ENCODE assay signal across 9 mouse cellular contexts in genomic region chr11:77372196-77372904, GRCm38 (mm10).
DNase-seq lines count a peak whose midpoint lies in the region; ATAC-seq and TF ChIP-seq lines count a peak whose summit lies in the region.
"Had no signal": no experiment of that assay in that cellular context is flagged by ENCODE, and none has a peak within 500 bp of the region (broad histone marks: within the 10 kb centered on the region; RNA-seq: fewer than 3 reads in every experiment).

No protein-coding gene starts in this region.

- intact Hi-C loops in heart, adult 2 months (cut with DNase I), result no loop called here

- DNase-seq in embryo, embryonic 10 days (ENCODE audit: low spot score), result peak; percentile 42
- no peak for DNase-seq in embryo, embryonic 9.5 days (ENCODE audit: extremely low spot score)
- peak; percentile 52 for DNase-seq in adrenal gland, postnatal 10 days
- DNase-seq in heart, adult 2 months, result peak; percentile 62 to 80
- no peak for DNase-seq in liver, embryonic 11.5 days (ENCODE audit: low spot score)
- DNase-seq in spleen, adult 2 months (ENCODE audit: low read depth in 1 of 2, low spot score in 2 of 2), result peak in 1 of 2 experiments; percentile 55
- no peak for DNase-seq in right cerebral cortex, adult 18-20 months

- H3K27me3 ChIP-seq in heart, adult 2 months (ENCODE audit: control insufficient read depth, insufficient read depth, low read length), result no peaks in the 10 kb centered on the region
- H3K27me3 ChIP-seq in liver, embryonic 11.5 days (replicated peaks; ENCODE audit: control insufficient read depth, insufficient read depth, low read length), result no peaks in the 10 kb centered on the region
- no peaks in the 10 kb centered on the region for H3K27me3 ChIP-seq in spleen, adult 2 months (ENCODE audit: control insufficient read depth, insufficient read depth, low read length)
- H3K27me3 ChIP-seq: hindbrain, embryonic 15.5 days had no signal

- H3K36me3 ChIP-seq in heart, adult 2 months (ENCODE audit: control insufficient read depth, insufficient read depth, low read length), result peaks cover 63% of the 10 kb centered on the region
- no peaks in the 10 kb centered on the region for H3K36me3 ChIP-seq in liver, embryonic 11.5 days (ENCODE audit: control insufficient read depth, insufficient read depth, low read length)
- H3K36me3 ChIP-seq in spleen, adult 2 months (ENCODE audit: control insufficient read depth, insufficient read depth, low read length), result no peaks in the 10 kb centered on the region
- H3K36me3 ChIP-seq: hindbrain, embryonic 15.5 days had no signal

- H3K27ac ChIP-seq in heart, adult 2 months, result peak overlapping the region; percentile 64
- H3K27ac ChIP-seq in liver, embryonic 11.5 days (ENCODE audit: low read depth, low read length), result peak overlapping the region; percentile 21; the same call in 1 of the 2 replicates
- peak overlapping the region; percentile 89 for H3K27ac ChIP-seq in spleen, adult 2 months (ENCODE audit: insufficient read depth, low read length)
- H3K27ac ChIP-seq: hindbrain, embryonic 15.5 days had no signal

- peaks cover 35% of the 10 kb centered on the region for H3K4me1 ChIP-seq in heart, adult 2 months (ENCODE audit: control insufficient read depth, insufficient read depth, low read length)
- H3K4me1 ChIP-seq in liver, embryonic 11.5 days (replicated peaks; ENCODE audit: control insufficient read depth, insufficient read depth, low read length), result peaks cover 32% of the 10 kb centered on the region
- H3K4me1 ChIP-seq in spleen, adult 2 months (ENCODE audit: control insufficient read depth, insufficient read depth, insufficient read length), result peaks cover 20% of the 10 kb centered on the region
- H3K4me1 ChIP-seq: hindbrain, embryonic 15.5 days had no signal

- H3K79me2 ChIP-seq in heart, adult 2 months (replicated peaks; ENCODE audit: control insufficient read depth, insufficient read depth, low read length), result peaks cover 6% of the 10 kb centered on the region

- peak; percentile 65; the same call in 1 of the 2 replicates for TF ChIP-seq EP300 in heart, adult 2 months (IDR thresholded peaks at IDR 0.05; ENCODE audit: insufficient read depth, low read depth, low read length)

- no peaks in the 10 kb centered on the region for H3K9me3 ChIP-seq in liver, embryonic 11.5 days (ENCODE audit: control insufficient read depth, low read length)
- H3K9me3 ChIP-seq: hindbrain, embryonic 15.5 days had no signal

- H3K9ac ChIP-seq in heart, adult 2 months (ENCODE audit: low read depth, low read length), result no peak overlapping the region
- peak overlapping the region; percentile 23; the same call in 1 of the 2 replicates for H3K9ac ChIP-seq in liver, embryonic 11.5 days (ENCODE audit: low read depth, low read length)
- H3K9ac ChIP-seq: hindbrain, embryonic 15.5 days had no signal

- WGBS in heart, adult 2 months, result 17% methylated on average over 8 of the region's 8 CpGs
- WGBS in liver, embryonic 11.5 days, result 29% methylated on average over 8 of the region's 8 CpGs
- 3% methylated on average over 8 of the region's 8 CpGs for WGBS in spleen, adult 2 months

- 0 out of 2 replicates have a peak, but pooled peaks have one; percentile 11 for TF ChIP-seq POLR2A in heart, adult 2 months (IDR thresholded peaks at IDR 0.05; ENCODE audit: insufficient read depth, low read depth, low read length)
- no peak for TF ChIP-seq POLR2A in spleen, adult 2 months (IDR thresholded peaks at IDR 0.05; ENCODE audit: low read depth, low read length)

- no peak for TF ChIP-seq CTCF in heart, adult 2 months (IDR thresholded peaks at IDR 0.05)
- TF ChIP-seq CTCF in spleen, adult 2 months (IDR thresholded peaks at IDR 0.05; ENCODE audit: extremely low read depth, insufficient read depth, insufficient read length, insufficient replicate concordance), result no peak

- H3K4me2 ChIP-seq in liver, embryonic 11.5 days, result peak overlapping the region; percentile 36
- H3K4me2 ChIP-seq: hindbrain, embryonic 15.5 days had no signal

- H3K4me3 ChIP-seq in heart, adult 2 months, result 0 out of 2 replicates have a peak overlapping the region, but pooled peaks have one; percentile 5
- no peak overlapping the region for H3K4me3 ChIP-seq in liver, embryonic 11.5 days (ENCODE audit: low read depth, low read length)
- no peak overlapping the region for H3K4me3 ChIP-seq in spleen, adult 2 months (ENCODE audit: extremely low read depth, insufficient read depth, insufficient read length)
- H3K4me3 ChIP-seq: hindbrain, embryonic 15.5 days had no signal

- no peak for ATAC-seq in liver, embryonic 11.5 days (replicated peaks; ENCODE audit: low FRiP score)
- ATAC-seq in megakaryocyte-erythroid progenitor cell, adult 5-6 weeks (replicated peaks; ENCODE audit: low FRiP score, low TSS enrichment, poor library complexity, severe bottlenecking), result no peak

Comparison
In these comparisons a context has a peak if more than half of its experiments do, and no peak if none do; other contexts are left out.
1. DNase-seq: peak in embryo, embryonic 10 days (single experiment), adrenal gland, postnatal 10 days (single experiment) and heart, adult 2 months (2 of 2); none in embryo, embryonic 9.5 days (single experiment), liver, embryonic 11.5 days (single experiment) and right cerebral cortex, adult 18-20 months (single experiment).
2. H3K27ac ChIP-seq: peak in every context shown above with its lines; median percentile 89 in spleen, adult 2 months; 64 in heart, adult 2 months; 21 in liver, embryonic 11.5 days.